8 mouse cellular contexts compared by ENCODE assay signal in the genomic region with DNA sequence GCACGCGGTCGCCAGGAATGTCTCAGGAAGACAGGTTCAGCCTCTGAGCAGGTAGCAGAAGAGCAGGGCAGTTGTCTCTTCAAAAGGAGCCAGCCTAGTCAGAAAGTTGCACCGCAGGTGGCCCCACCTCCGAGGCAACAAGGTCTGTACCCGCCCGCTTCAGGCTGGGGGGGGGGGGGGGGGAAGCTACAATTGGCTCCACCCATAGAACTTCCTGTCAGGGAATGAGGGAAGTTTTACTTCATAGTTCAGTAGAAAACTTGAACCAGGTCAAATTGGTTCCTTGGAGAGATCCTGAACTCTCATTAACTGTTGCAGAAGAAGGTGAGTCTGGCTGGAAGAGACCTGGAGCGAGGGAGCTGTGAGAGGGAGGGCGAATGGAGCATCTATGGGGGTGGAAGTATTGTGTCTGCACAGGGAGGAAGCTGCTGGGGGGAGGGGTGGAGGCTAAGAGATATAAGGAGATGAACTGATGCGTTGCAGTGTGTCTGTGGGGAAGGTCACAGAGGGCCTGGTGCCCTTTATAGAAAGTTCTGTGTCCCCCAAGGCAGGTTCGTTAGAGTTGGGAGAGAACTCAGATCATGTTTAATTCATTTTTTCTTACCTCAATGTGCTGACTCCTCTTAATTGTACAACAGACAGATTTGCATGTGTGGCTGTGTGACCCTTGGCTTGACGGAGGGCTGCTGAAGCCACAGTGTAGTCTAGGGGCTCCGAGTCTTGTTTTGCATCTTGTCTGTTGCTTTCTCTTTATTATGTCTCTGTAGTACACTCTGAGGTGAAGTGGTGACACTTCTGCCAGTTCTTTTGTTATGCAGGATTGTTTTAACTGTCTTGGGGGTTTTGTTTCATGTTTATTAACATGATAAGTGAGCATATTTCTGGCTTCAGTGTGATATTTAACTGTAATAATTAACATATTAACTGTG. TPM values are rescaled to one million over a fixed set of nuclear protein-coding genes. Genes with fewer than 3 reads are reported as not detected.
DNase-seq lines count a peak whose midpoint lies in the region; ATAC-seq and TF ChIP-seq lines count a peak whose summit lies in the region.

A gene (plus strand): TSS at position 199 of the 929 bp plus-strand sequence.

- DNase-seq in kidney, postnatal 14 days = peak; percentile 76
- peak; percentile 70 to 84 for DNase-seq in spleen, postnatal 4 days (ENCODE audit: low spot score in 2 of 2)
- no peak for DNase-seq in testis, postnatal 10 days (ENCODE audit: low spot score)
- no peak for DNase-seq in left cerebral cortex, adult 9 months (ENCODE audit: low spot score in 2 of 2)

- H3K9ac ChIP-seq in ES-Bruce4 (ENCODE audit: low read depth, poor library complexity, severe bottlenecking) = no peak within 1 kb of the TSS
- peak within 1 kb of the TSS; percentile 43; the same call in 1 of the 2 replicates for H3K9ac ChIP-seq in heart, embryonic 12.5 days

- H3K36me3 ChIP-seq in ES-Bruce4 (ENCODE audit: control insufficient read depth, insufficient read depth, low read length, poor library complexity, severe bottlenecking) = no peaks in the 10 kb centered on the region
- no peaks in the 10 kb centered on the region for H3K36me3 ChIP-seq in heart, embryonic 12.5 days
- peaks cover 30% of the 10 kb centered on the region for H3K36me3 ChIP-seq in megakaryocyte, embryonic 14.5 days (replicated peaks; ENCODE audit: low read length)

- TF ChIP-seq CTCF in ES-Bruce4 (IDR thresholded peaks at IDR 0.05; ENCODE audit: low read depth, low read length) = no peak

- H3K27ac ChIP-seq in ES-Bruce4 (ENCODE audit: insufficient read depth, low read length) = peak within 1 kb of the TSS; percentile 75
- H3K27ac ChIP-seq in brown adipose tissue, adult 24 weeks (replicated peaks; ENCODE audit: low read depth, low read length) = peak within 1 kb of the TSS; percentile 92
- no peak within 1 kb of the TSS for H3K27ac ChIP-seq in heart, embryonic 12.5 days (ENCODE audit: poor library complexity, severe bottlenecking)

- TF ChIP-seq EP300 in ES-Bruce4 (IDR thresholded peaks at IDR 0.05; ENCODE audit: insufficient read depth, low read depth, low read length) = no peak

- peak within 1 kb of the TSS; percentile 57 for H3K4me3 ChIP-seq in ES-Bruce4 (ENCODE audit: low read depth, low read length)
- peak within 1 kb of the TSS; percentile 74 for H3K4me3 ChIP-seq in brown adipose tissue, adult 24 weeks (ENCODE audit: insufficient read depth, low read depth, low read length)
- H3K4me3 ChIP-seq in heart, embryonic 12.5 days = peak within 1 kb of the TSS; percentile 38
- peak within 1 kb of the TSS; percentile 95 for H3K4me3 ChIP-seq in megakaryocyte, embryonic 14.5 days (replicated peaks)

- peaks cover 5% of the 10 kb centered on the region for H3K9me3 ChIP-seq in ES-Bruce4 (replicated peaks; ENCODE audit: control insufficient read depth, insufficient read depth, low read length, poor library complexity, severe bottlenecking)
- H3K9me3 ChIP-seq in heart, embryonic 12.5 days (replicated peaks) = no peaks in the 10 kb centered on the region
- H3K9me3 ChIP-seq in megakaryocyte, embryonic 14.5 days = no peaks in the 10 kb centered on the region

- peak; percentile 29; the same call in 1 of the 2 replicates for ATAC-seq in heart, embryonic 12.5 days (ENCODE audit: insufficient number of reproducible peaks, low FRiP score)

- peak within 1 kb of the TSS; percentile 61 for H3K4me2 ChIP-seq in heart, embryonic 12.5 days

- WGBS in heart, embryonic 12.5 days = 33% methylated on average over 13 of the region's 13 CpGs

- H3K4me1 ChIP-seq in ES-Bruce4 (ENCODE audit: control insufficient read depth, insufficient read depth, low read length) = peaks cover 6% of the 10 kb centered on the region
- H3K4me1 ChIP-seq in brown adipose tissue, adult 24 weeks (ENCODE audit: control insufficient read depth, insufficient read depth, insufficient read length, low read length) = peaks cover 4% of the 10 kb centered on the region; the same call in 1 of the 2 replicates
- peaks cover 5% of the 10 kb centered on the region for H3K4me1 ChIP-seq in heart, embryonic 12.5 days (replicated peaks)
- peaks cover 57% of the 10 kb centered on the region for H3K4me1 ChIP-seq in megakaryocyte, embryonic 14.5 days

- no peak for TF ChIP-seq POLR2A in ES-Bruce4 (IDR thresholded peaks at IDR 0.05; ENCODE audit: insufficient read depth, low read length)

- no peaks in the 10 kb centered on the region for H3K27me3 ChIP-seq in ES-Bruce4 (ENCODE audit: control insufficient read depth, insufficient read depth, low read length, poor library complexity, severe bottlenecking)
- no peaks in the 10 kb centered on the region for H3K27me3 ChIP-seq in heart, embryonic 12.5 days (replicated peaks)
- H3K27me3 ChIP-seq in megakaryocyte, embryonic 14.5 days (replicated peaks) = no peaks in the 10 kb centered on the region

RNA-seq across cellular contexts. Expression of the gene that starts here (rescaled TPM):
- polyA plus RNA-seq in ES-Bruce4 (2011; ENCODE audit: insufficient read depth, insufficient read length, low read depth, missing spikeins) = 1.3 and 1.9 TPM in 2 replicates
- 2.5 and 5.9 TPM in 2 replicates for polyA plus RNA-seq in brown adipose tissue, adult 24 weeks (2012; ENCODE audit: insufficient read depth, insufficient read length, missing spikeins)
- 8.7 and 9.4 TPM in 2 replicates for polyA plus RNA-seq in heart, embryonic 12.5 days (2016; fragmentation: Nextera tagmentation; extraction: Ambion mirVana)
- polyA plus RNA-seq in megakaryocyte, embryonic 14.5 days (2012; ENCODE audit: insufficient read depth, low replicate concordance) = 2.5 TPM in 1 of 2 replicates, not detected in the other

Comparison
In these comparisons a context has a peak if more than half of its experiments do, and no peak if none do; other contexts are left out.
1. H3K4me3 ChIP-seq: peak in every context shown above with its lines; median percentile 95 in megakaryocyte, embryonic 14.5 days; 74 in brown adipose tissue, adult 24 weeks; 57 in ES-Bruce4; 38 in heart, embryonic 12.5 days.
2. DNase-seq: peak in kidney, postnatal 14 days (single experiment) and spleen, postnatal 4 days (2 of 2); none in testis, postnatal 10 days (single experiment) and left cerebral cortex, adult 9 months (0 of 2).